Mouse (Mus musculus) ES-Bruce4 (cell line): ENCODE results near the gene Ppp1r12a.

ENCODE experiments used
- CTCF ChIP-seq: IDR thresholded peaks from one replicate; pipeline ENCODE4 v1.8.1; 2011; ENCODE audit warnings: low read depth, low read length
- POLR2A ChIP-seq: IDR thresholded peaks from one replicate; pipeline ENCODE4 v1.8.1; 2011; ENCODE audit warnings: low read length; ENCODE audit not compliant: insufficient read depth

DNA sequence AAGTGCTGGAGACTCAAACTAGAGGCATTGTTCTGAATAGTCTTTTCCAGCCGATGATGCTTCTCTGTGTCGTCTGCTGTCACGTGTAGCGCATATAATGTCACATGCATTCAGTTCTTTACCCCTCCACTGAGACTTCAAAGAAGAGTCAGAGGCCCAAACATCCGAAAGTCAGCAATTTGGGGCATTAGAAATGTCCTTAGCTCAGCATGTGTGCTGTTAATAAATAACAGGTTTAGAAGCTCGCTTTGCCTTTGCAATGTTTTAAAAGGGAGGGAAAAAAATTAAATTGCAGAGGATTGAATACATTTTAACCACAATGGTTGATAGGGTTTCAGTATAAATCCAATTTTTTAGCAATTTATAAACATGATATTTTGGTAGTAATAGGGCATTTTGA is 151.9 kb downstream of the Ppp1r12a start:
- TF ChIP-seq POLR2A (no peak), CTCF (no peak)
